Mouse (Mus musculus) stomach, postnatal 0 days (tissue): Measurements from ENCODE around the gene Bicral.

Source experiments
- CTCF ChIP-seq: IDR thresholded peaks from 2 replicates; pipeline ENCODE4 v1.5.1; 2016; ENCODE audit warnings: antibody characterized with exemption, low read depth, mild to moderate bottlenecking, moderate library complexity
- EP300 ChIP-seq: optimal IDR thresholded peaks from 2 replicates; pipeline ENCODE3; 2016; ENCODE audit warnings: antibody characterized with exemption

GRCm38 (mm10) chr17:46808376-46808775, 49.9 kb downstream of the Bicral start:
- no peak for TF ChIP-seq CTCF
- TF ChIP-seq EP300: no peak
